Mouse (Mus musculus): ENCODE measurements around the gene Bcl2. TPM values are rescaled to one million over a fixed set of nuclear protein-coding genes. Genes with fewer than 3 reads are reported as not detected.

Gene Bcl2
- total RNA-seq, 2 experiments from 2014 or later: 1.4 to 2.2 TPM

DNA sequence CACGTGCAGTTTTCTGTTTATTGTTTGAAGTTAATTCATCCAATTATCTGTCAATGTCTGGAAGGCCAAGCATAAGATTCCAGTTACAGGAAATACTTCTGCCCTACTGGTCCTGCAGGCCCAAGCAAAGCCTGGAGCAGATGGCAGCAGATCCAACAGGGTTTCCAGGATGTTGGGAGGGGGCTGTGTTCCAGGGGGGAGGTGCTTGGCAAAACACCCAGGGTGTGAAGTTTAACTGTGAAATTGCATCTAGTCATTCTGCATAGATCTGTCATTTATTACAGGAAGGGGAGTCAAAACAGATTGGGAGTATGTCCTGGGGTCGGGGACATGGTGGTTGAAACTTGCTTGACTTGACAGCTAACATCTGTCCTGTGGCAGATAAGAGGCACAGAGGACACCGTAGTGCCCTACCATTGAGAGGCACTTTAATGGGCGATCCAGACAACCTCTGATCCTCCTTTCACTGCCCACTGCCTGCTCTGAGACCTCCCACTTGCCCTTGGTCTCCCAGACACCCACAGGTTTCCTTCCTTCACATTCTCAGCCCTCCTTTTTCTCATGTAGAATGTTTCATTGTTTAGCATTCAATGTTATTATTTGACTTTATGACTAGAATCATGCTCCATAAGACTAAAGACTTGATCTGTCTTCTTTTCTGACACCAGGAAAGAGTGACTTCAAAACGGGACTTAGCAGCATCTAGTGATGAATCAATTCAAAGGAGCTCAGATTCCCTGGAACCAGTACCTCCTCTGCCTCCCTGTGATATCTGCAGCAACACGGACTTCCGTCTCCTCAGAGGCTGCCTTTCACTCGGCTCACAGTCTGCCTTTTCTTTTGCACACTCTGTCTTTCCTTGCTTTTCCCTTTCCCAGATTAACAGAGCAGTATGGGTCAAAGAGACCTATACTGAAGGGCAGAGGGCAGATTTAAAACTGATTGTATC is 47.7 kb downstream of the Bcl2 start:
- DNase-seq (ENCODE audit: low spot score): no peak

DNA sequence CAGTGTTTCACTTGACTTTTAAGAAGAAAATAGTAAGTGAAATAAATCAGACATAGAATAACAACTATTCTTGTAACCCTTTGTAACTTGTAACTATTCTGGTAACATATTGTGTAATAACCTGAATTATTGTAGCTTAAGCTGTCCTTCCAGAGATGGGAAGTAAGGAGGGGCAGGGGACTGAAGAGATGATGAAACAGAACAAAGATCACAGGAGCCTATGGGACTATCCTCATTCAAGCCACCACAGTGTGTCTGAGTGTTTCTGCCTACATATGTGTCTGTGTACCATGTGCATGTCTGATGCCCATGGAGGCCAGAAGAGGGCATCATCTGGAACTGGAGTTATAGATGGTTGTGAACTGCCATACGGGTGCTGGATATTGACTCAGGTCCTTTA is 49.1 kb downstream of the Bcl2 start:
- no peak for DNase-seq (ENCODE audit: low spot score)

- DNase-seq (ENCODE audit: low spot score): no peak
Measured at GRCm38 (mm10) chr1:106662486-106662885, 51.6 kb downstream of the Bcl2 start.

- no peak for DNase-seq (ENCODE audit: low spot score)
Measured at GRCm38 (mm10) chr1:106658293-106658847, 55.7 kb downstream of the Bcl2 start.

- DNase-seq (ENCODE audit: low spot score): no peak
Measured at GRCm38 (mm10) chr1:106656207-106656738, 57.8 kb downstream of the Bcl2 start.

- no peak for DNase-seq (ENCODE audit: low spot score)
Measured at GRCm38 (mm10) chr1:106654254-106654653, 59.8 kb downstream of the Bcl2 start.

DNA sequence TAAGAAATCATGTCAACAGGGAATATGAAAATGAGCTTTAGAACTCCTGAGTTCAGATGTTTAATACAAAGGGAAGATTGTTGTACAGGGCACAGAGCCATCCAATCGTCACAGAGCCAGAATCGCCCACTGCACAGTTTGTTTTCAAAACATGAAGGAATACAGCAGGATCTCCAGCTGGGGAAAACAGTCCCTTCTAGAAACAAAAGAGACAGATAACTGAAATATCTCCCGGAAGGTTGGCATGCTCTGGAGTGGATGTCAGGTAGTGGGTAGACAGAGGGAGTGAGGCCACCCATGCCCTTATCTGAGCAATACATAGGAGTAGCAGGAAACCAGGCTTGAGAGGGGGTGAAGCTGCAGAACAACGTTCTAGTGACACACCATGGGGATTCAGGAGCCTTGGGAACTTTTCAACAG is 60.6 kb downstream of the Bcl2 start:
- peak; percentile 8 for DNase-seq (ENCODE audit: low spot score)

GRCm38 (mm10) chr1:106651211-106651610 is 62.9 kb downstream of the Bcl2 start:
- DNase-seq (ENCODE audit: low spot score): no peak

DNA sequence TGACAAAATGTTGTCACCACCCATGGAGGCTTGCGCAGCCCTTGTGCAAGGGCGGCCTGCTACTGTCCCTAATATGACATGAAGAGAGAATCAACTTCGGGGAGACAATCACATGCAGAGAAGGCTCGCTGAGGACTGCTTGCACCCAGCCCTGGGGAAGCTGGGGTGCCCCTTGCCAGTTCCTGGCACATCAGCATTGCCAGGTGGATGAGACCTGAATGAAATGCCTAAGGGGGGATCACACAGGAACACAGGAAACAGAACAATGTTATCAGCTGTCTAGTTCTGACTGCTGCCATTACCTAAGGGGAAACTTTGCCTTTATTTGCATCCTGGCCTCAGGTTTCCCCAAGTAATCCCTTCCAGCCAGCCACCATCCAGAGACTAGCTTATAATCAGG is 63.6 kb downstream of the Bcl2 start:
- no peak for DNase-seq (ENCODE audit: low spot score)

DNA sequence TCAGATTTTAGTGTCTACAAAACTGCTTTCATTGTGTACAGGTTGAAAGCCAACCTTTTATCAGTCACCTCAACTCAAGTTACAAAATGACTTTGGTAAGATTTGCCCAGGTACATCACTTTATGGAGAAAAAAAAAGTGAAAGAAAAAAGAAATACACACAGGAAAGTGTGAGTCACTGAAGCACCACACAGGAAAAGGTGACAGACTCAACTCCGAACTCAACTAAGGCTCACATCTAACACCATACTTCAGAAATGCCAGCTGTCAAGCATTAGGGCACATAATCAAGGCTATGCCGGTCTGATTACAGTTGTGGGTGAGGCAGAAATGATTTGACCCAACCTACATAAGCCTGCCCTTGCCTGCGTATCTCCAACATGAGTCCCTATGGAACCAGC is 66.7 kb downstream of the Bcl2 start:
- DNase-seq (ENCODE audit: low spot score): no peak

- no peak for DNase-seq (ENCODE audit: low spot score)
Measured at GRCm38 (mm10) chr1:106644566-106644965, 69.5 kb downstream of the Bcl2 start.

DNA sequence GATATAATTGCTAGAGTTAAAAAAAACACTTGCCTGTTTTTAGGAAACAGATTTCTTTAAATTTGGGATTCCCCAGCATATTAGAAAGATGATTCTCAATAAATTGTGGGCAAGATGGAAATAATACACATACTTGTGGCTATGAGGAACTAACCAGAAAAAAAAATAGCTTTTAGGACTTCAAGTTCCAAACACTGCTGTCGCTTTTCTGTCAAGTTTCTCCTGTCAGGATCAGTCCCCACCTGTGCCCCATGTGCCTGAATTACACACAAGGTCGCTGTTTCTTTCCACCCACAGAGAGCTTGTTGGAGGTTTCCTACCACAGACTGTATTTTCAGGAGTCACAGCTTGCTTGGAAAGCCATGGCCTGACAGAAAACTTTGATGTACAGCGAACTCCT is 70.5 kb downstream of the Bcl2 start:
- DNase-seq (ENCODE audit: low spot score): no peak

DNA sequence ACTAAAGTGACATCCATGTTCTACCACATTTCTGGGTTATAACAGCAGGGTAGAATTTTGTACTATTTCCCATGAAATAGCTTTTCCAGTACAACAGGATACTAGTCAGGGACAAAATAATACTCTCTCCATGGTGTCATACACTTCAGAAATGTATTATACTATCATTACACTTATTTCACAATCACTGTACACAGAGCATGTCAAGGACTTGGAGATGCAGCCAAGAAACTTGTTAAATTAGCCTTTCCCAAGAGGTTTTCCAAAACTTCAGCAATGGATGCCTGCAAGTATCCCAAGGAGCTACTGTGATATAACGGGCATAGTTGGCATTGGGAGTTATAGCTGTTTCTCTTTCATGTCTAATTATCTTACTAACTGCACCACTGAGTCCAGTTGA is 73.5 kb downstream of the Bcl2 start:
- DNase-seq (ENCODE audit: low spot score): no peak

GRCm38 (mm10) chr1:106637705-106638104 is 76.4 kb downstream of the Bcl2 start:
- no peak for DNase-seq (ENCODE audit: low spot score)

- DNase-seq (ENCODE audit: low spot score): no peak
Measured at GRCm38 (mm10) chr1:106636714-106637113, 77.4 kb downstream of the Bcl2 start.

GRCm38 (mm10) chr1:106633207-106633606 is 80.9 kb downstream of the Bcl2 start:
- no peak for DNase-seq (ENCODE audit: low spot score)

DNA sequence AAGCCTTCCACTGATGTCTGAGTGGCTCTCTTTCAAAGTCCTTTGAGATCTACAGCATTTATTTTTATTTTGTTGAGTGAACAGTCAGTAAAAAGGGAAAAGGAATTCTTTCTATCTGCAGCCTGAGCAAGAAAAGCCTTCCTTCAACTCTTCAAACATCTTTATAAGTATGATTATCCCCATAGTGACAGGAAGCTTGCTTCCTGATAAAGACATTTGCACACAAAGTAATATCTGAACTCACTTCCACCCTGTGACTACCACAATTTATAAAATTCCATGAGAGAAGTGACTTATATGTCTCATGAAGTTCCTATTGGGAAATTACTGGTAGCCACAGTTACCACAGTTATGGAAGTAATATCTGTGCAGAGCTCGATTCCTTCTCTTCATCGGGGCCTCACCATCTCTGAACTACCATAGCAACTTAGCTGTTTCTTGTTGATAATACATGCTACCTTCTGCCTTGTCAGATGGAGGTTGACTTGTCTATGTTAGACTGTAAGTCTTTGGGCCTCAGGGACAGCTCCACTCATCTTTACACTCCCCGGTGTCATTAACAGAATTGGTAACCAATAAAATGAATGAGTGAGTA is 82.1 kb downstream of the Bcl2 start:
- no peak for DNase-seq (ENCODE audit: low spot score)

DNA sequence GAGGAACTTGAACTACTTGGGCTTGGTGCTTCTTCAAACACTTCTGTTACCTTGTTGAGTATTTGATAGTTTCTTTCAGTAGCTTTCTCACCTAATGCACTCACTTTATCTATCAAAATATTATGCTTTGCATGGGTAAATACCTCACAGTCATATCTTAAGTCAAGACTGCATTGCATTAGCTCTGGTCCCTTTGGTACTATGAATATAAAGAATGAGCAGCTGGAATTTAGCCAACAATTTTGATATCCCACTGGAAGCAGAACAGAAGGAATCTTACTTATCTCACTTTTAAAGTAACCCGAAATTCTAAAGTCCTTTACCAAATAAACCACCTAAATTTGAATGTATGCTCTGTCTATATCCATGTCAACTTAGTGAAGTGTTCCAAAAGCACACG is 83.1 kb downstream of the Bcl2 start:
- no peak for DNase-seq (ENCODE audit: low spot score)

DNA sequence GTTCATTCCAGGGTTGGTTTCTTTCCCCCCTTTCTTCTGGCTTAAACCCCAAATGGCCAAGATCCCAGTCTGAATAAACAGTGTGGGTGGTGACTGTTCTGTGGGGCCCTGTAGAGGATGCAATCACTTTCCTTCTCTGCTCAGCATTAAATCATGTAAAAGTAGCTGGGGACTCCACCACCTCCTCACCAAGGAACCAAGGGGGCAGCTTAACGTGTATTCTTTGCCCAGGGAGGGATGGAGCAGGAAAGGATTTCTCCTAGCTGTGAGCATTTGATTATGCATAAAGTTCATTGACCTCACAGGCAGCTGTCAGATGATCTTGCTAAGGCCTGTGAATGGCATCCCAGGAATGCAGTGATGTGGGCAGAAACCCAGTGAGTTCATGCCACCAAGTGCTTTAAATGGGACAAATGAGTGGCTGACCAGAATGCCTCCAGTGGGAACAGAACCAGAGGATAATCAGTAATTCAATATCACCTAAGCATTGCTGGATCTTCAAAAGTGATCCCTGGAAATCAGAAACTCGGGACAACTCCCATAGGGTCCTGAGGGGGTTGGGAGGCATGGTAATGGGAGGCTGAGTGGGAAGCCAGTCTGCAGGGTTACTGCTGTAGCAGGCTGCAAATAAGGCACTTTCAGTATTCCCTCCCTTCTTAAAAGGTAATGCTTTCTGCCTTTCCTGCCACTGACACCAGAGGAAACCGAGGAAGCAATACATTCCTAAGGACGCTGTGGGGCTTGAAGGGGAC is 84.0 kb downstream of the Bcl2 start:
- peak; percentile 65 for DNase-seq (ENCODE audit: low spot score)

- peak; percentile 31 for DNase-seq (ENCODE audit: low spot score)
Measured at GRCm38 (mm10) chr1:106629470-106629830, 84.6 kb downstream of the Bcl2 start.

DNA sequence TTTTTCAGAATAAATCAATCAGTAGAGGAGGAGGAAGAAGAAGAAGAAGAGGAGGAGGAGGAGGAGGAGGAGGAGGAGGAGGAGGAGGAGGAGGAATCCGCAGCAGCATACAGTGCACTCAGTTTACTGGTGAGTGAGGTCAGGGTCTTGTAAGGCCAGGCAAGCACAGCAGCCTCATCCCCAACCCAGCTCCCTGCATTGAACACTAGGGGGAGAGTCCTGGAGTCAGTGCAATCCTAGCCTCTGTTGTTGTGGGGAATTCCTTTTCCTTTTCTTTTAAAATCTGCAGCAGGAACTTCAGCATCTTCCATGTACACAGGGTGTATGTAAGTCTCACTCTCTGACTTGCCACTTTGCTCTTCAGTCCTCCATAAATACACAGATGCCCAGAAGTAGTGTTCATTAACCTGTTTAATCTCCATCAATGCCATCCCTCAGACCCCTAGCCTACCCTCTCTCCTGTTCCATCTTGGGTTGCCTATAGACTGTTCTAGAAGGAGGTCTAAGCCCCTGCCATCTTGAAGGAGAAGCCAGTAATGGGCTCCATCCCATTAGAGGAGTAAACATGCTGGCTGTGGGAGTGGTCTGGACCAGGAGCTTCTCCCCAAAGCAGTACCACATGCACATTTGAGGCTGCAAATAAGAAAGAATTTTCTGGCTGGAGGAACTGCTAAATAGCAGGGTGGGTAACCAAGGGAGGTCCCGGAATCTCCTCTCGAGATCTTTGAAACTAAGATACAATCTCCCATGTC is 85.2 kb downstream of the Bcl2 start:
- DNase-seq (ENCODE audit: low spot score): peak; percentile 22
